Mouse (Mus musculus): ENCODE measurements around the gene 4930595D18Rik. TPM values are rescaled to one million over a fixed set of nuclear protein-coding genes. Genes with fewer than 3 reads are reported as not detected.

4930595D18Rik gene
- polyA plus RNA-seq, 1 experiment from 2014 or later = not detected

DNA sequence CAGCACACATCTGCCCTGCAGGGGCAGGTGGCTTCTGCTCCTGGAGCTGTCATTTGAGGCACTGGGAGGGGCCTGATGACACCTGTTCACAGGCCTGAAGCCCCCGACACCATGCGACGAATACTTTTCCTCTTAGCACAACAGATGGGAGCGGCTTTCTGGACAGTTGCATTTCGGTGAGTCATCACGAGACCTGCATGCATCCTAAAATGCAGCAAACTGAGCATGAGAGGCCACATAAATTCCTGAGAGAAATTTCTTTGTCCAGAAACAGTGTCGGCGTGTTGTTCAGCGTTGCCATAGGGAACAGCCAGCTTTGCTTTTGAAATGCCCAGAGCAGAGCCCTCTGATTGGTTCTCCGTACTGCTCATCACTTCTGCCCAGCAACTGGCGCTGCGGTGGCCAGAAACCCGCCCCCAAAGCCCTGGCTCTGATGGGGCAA, 20.0 kb downstream of the 4930595D18Rik start:
- ATAC-seq (ENCODE audit: low read depth) = peak; percentile 76
- under 1% methylated on average over 13 of the region's 13 CpGs for WGBS
- Histone ChIP-seq H3K4me2 (peak overlapping the region; percentile 64), H3K36me3 (no peaks in the 10 kb centered on the region), H3K4me1 (replicated peaks) (peaks cover 60% of the 10 kb centered on the region), H3K9ac (peak overlapping the region; percentile 68), H3K4me3 (peak overlapping the region; percentile 37), H3K27ac (replicated peaks) (peak overlapping the region; percentile 86), H3K27me3 (no peaks in the 10 kb centered on the region), H3K9me3 (no peaks in the 10 kb centered on the region)

DNA sequence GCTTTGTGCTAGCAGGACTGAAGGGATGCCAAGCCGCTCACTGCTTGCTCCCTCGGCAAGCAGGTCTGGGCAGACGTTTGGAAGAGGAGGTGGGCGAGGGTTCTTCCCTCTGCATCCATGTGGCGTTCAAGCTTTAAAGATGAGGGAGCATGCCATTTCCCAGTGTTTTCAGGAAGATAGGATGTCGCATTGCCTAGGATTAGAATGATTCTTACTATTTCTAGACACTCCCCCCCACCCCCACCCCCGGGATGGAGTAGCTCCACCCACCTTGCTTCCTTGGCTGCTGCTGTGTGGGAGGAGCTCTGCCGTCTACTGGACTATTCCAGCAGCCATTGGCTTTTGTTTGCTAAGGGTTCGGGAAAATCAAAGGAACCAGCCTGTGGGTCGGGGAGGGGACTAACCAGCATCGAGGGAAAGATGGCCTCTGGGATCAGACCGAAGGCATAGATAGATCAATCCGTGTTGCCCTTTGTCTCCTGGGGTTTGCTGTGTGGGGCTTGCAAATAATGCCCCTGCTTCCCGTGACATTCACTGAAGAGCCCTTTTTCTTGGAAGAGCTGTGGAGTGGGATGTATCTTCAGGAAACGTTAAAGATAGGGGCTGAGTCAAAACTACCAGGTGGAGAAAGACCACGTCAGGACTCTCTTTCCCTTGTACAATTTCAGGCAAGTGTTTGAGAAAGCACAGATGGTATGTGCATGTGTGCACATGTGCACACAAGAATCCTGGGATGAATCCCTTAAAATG, 21.8 kb downstream of the 4930595D18Rik start:
- ATAC-seq (ENCODE audit: low read depth) = peak; percentile 52
- H3K4me2 ChIP-seq = peak overlapping the region; percentile 55
- H3K4me1 ChIP-seq (replicated peaks) = peaks cover 43% of the 10 kb centered on the region
- peak overlapping the region; percentile 92 for H3K27ac ChIP-seq (replicated peaks)
- WGBS = 9% methylated on average over 16 of the region's 16 CpGs
- H3K9me3 ChIP-seq = no peaks in the 10 kb centered on the region
- H3K36me3 ChIP-seq = no peaks in the 10 kb centered on the region
- peak overlapping the region; percentile 66 for H3K9ac ChIP-seq
- peak overlapping the region; percentile 27 for H3K4me3 ChIP-seq
- no peaks in the 10 kb centered on the region for H3K27me3 ChIP-seq

DNA sequence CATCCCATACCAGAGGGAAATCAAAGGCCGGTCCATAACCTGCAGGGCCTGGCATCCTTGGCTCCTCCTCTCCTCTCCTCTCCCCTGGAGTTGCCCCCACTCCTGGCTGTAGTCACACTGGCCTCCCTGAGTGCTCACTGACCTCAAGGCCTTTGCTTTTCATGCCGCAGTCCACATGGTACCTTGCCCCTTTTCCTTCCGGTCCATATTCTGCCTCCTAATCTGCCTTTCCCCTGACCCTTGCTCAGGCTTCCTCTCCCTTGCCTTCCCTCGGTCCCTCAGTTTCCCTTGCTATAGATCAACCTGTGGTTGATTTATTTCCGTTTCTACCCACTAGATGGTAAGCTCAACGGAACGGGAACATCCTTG, 22.4 kb downstream of the 4930595D18Rik start:
- Histone ChIP-seq H3K9ac (peak overlapping the region; percentile 66), H3K4me2 (peak overlapping the region; percentile 55), H3K4me1 (replicated peaks) (peaks cover 39% of the 10 kb centered on the region), H3K9me3 (no peaks in the 10 kb centered on the region), H3K27ac (replicated peaks) (peak overlapping the region; percentile 92), H3K36me3 (no peaks in the 10 kb centered on the region), H3K4me3 (peak overlapping the region; percentile 27), H3K27me3 (no peaks in the 10 kb centered on the region)
- no peak for ATAC-seq (ENCODE audit: low read depth)
- WGBS = 29% methylated on average over 7 of the region's 7 CpGs

DNA sequence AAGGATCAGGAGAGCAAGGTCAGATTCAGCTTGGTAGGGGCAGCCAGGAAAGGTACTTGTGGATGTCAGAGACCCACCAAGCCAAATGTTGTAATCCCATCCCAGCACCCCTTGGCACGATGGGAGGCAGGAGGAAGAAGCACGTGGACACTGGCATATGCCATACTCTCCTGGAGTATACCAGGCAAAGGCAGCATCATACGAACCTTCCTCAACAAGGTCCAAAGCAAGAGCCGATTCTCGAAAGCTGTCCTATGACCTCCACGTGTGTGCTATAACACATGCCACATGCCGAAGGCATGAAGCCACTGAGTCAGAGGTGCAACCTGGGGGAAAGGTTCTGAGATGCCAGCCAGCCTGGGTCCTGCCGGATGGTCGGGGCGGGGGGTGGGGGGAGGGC, 23.4 kb downstream of the 4930595D18Rik start:
- ATAC-seq (ENCODE audit: low read depth) = no peak
- no peak overlapping the region for H3K27ac ChIP-seq (replicated peaks)
- 93% methylated on average over 10 of the region's 10 CpGs for WGBS
- no peak overlapping the region for H3K9ac ChIP-seq
- H3K9me3 ChIP-seq = no peaks in the 10 kb centered on the region
- H3K4me1 ChIP-seq (replicated peaks) = peaks cover 38% of the 10 kb centered on the region
- no peak overlapping the region for H3K4me3 ChIP-seq
- H3K27me3 ChIP-seq = no peaks in the 10 kb centered on the region
- H3K36me3 ChIP-seq = no peaks in the 10 kb centered on the region
- H3K4me2 ChIP-seq = no peak overlapping the region

DNA sequence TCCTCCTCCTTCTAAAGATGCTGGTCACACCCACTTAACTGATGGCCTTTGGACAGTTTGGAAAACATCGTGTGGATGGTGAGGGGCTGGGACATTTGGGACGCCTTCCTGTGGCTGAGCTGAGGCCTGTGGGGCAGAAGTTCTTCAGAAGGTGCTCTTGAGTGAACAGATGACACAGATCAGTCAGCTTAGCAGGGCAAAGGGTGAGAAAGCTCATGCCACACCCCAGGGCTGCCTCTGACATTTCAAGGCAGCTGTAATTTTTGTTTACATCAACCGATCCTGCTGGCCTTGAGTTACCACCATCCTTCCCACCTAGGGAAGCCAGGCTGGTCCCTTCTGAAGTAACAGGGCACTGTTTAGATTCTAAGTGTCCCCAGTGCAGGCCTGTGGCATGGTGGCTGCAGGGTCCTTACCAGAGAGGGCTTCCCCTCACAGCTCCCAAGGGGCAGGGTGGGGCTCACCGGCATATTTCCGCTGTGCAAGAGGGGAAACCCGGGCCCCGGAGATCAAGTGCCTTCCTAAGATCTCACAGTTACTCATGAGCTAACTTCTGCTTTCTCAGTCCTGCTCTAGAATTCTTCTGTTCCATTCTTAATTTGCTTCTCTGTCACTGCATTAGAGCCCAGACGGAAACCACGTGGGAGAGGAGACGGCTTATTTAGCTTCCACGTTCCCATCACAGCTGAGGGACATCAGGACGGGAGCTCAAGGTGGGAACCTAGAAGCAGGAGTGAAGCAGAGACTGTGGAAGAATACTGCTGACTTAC, 24.4 kb downstream of the 4930595D18Rik start:
- ATAC-seq (ENCODE audit: low read depth) = no peak
- Histone ChIP-seq H3K4me1 (replicated peaks) (peaks cover 30% of the 10 kb centered on the region), H3K9ac (no peak overlapping the region), H3K36me3 (no peaks in the 10 kb centered on the region), H3K4me2 (no peak overlapping the region), H3K9me3 (no peaks in the 10 kb centered on the region), H3K4me3 (no peak overlapping the region), H3K27ac (replicated peaks) (no peak overlapping the region), H3K27me3 (no peaks in the 10 kb centered on the region)
- 70% methylated on average over 12 of the region's 12 CpGs for WGBS

DNA sequence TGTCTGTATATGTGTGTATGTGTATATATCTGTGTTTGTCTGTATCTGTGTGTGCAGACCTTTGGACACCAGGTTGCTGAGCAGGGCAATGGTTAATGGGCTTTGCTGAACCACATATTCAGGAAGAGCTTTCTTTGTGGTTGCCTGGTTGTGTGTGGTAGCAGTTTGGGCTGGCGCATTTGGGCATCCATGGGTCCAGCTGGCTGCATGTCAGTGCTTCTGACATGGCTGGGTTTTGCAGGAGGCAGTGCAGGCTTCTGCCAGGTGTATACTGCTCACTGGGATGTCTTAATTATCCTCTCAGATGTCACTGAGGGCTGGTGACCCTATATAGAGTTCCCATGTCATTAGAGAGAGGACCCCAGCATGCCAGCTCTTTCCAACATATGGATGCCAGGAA, 28.5 kb downstream of the 4930595D18Rik start:
- H3K9me3 ChIP-seq = no peaks in the 10 kb centered on the region
- 96% methylated on average over 1 of the region's 1 CpGs for WGBS
- H3K4me3 ChIP-seq = no peak overlapping the region

DNA sequence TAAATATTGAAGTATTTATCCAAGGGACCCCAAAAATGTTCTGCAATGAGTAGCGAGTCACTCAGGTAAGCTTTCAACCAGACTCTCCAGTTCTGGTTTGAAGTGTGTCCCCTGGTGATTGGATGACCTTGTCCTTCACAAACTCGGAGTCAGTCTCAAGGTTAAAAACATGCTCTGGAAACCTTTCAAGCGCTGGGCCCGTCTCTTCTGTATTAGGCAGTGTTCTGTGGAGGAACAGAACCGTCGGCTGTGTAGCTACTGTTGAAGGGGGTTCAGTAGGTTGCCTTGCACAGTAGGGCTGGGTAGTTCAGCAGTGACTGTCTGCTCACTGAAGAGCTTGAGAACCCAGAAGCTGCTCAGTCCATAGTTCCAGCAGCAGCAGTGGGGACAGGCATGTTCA, 29.6 kb downstream of the 4930595D18Rik start:
- Histone ChIP-seq H3K27ac (replicated peaks) (no peak overlapping the region), H3K9ac (no peak overlapping the region), H3K4me2 (no peak overlapping the region), H3K4me3 (no peak overlapping the region), H3K4me1 (replicated peaks) (peaks cover 8% of the 10 kb centered on the region), H3K36me3 (no peaks in the 10 kb centered on the region), H3K27me3 (no peaks in the 10 kb centered on the region), H3K9me3 (no peaks in the 10 kb centered on the region)
- 93% methylated on average over 6 of the region's 6 CpGs for WGBS
- ATAC-seq (ENCODE audit: low read depth) = no peak

More for the DNA sequence above, 28.5 kb downstream of the 4930595D18Rik start:
- Histone ChIP-seq H3K36me3 (no peaks in the 10 kb centered on the region), H3K4me1 (replicated peaks) (peaks cover 8% of the 10 kb centered on the region), H3K9ac (no peak overlapping the region), H3K4me2 (no peak overlapping the region), H3K27me3 (no peaks in the 10 kb centered on the region), H3K27ac (replicated peaks) (no peak overlapping the region)
- no peak for ATAC-seq (ENCODE audit: low read depth)

- Histone ChIP-seq H3K4me1 (replicated peaks) (peaks cover 8% of the 10 kb centered on the region), H3K4me2 (no peak overlapping the region), H3K9ac (no peak overlapping the region), H3K4me3 (no peak overlapping the region), H3K27me3 (no peaks in the 10 kb centered on the region), H3K9me3 (no peaks in the 10 kb centered on the region), H3K36me3 (no peaks in the 10 kb centered on the region), H3K27ac (replicated peaks) (no peak overlapping the region)
- 46% methylated on average over 5 of the region's 5 CpGs for WGBS
- ATAC-seq (ENCODE audit: low read depth) = no peak
Measured at GRCm38 (mm10) chr12:111153946-111154345, 30.3 kb downstream of the 4930595D18Rik start.

- H3K36me3 ChIP-seq = no peaks in the 10 kb centered on the region
- no peaks in the 10 kb centered on the region for H3K27me3 ChIP-seq
- H3K4me2 ChIP-seq = no peak overlapping the region
- no peaks in the 10 kb centered on the region for H3K9me3 ChIP-seq
- no peak overlapping the region for H3K9ac ChIP-seq
- H3K4me1 ChIP-seq (replicated peaks) = peaks cover 8% of the 10 kb centered on the region
- H3K4me3 ChIP-seq = no peak overlapping the region
- 73% methylated on average over 7 of the region's 7 CpGs for WGBS
- H3K27ac ChIP-seq (replicated peaks) = no peak overlapping the region
- no peak for ATAC-seq (ENCODE audit: low read depth)
Measured at GRCm38 (mm10) chr12:111152981-111153710, 31.1 kb downstream of the 4930595D18Rik start.

- Histone ChIP-seq H3K9ac (no peak overlapping the region), H3K4me2 (no peak overlapping the region), H3K27ac (replicated peaks) (no peak overlapping the region), H3K9me3 (no peaks in the 10 kb centered on the region), H3K27me3 (no peaks in the 10 kb centered on the region), H3K4me3 (no peak overlapping the region), H3K36me3 (no peaks in the 10 kb centered on the region), H3K4me1 (replicated peaks) (peaks cover 8% of the 10 kb centered on the region)
- 88% methylated on average over 6 of the region's 6 CpGs for WGBS
- no peak for ATAC-seq (ENCODE audit: low read depth)
Measured at GRCm38 (mm10) chr12:111152579-111152978, 31.7 kb downstream of the 4930595D18Rik start.

DNA sequence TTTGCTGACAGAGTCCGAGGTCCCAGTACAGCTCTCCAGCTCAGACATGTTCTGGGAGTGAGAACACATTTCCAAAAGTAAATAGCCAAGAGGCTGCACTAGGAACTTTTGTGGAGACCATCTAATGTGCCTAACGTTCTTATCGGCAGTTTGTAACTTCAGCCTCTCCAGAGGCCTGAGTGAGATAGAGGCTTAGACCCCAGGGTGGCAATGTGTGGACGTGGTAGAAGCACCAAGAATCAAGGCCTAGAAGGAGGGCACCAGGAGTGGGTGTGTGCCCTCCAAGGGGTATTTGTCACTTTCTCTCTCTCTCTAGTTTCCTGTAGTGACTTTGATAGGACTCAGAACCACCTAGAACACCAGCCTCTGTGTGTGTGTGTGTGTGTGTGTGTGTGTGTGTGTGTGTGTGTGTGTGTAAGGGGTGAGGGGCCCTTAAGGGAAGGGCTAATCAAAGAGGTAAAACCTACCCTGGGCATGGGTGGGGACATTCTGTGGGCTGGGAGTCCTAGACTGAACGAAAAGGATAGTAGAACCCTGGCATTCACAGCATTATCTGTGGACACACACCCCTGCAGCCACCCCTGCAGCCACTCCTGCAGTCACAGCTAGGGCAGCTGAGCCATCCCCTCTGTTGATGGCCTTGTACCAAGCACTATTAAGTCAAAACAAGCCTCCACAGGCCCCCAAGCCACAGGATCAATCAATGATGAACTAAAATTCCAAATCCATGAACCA, 32.7 kb downstream of the 4930595D18Rik start:
- no peak for ATAC-seq (ENCODE audit: low read depth)
- no peaks in the 10 kb centered on the region for H3K9me3 ChIP-seq
- peaks cover 8% of the 10 kb centered on the region for H3K4me1 ChIP-seq (replicated peaks)
- H3K9ac ChIP-seq = no peak overlapping the region
- no peak overlapping the region for H3K4me2 ChIP-seq
- no peaks in the 10 kb centered on the region for H3K36me3 ChIP-seq
- no peaks in the 10 kb centered on the region for H3K27me3 ChIP-seq
- no peak overlapping the region for H3K27ac ChIP-seq (replicated peaks)
- no peak overlapping the region for H3K4me3 ChIP-seq
- 86% methylated on average over 5 of the region's 5 CpGs for WGBS
